Mouse (Mus musculus) hindbrain, embryonic 13.5 days (tissue): ENCODE results near the gene Slc12a8. TPM values are rescaled to one million over a fixed set of nuclear protein-coding genes. Genes with fewer than 3 reads are reported as not detected.

Experiments used
- ATAC-seq: fragments of 200-750 bp; cut with Nextera tagmentation; 2 replicates; pipeline ENCODE4 v1.8.0; 2017; ENCODE audit warnings: moderate TSS enrichment; ENCODE audit not compliant: low FRiP score
- H3K27ac ChIP-seq: fragments of 300-500 bp; sonication (generic); 2 replicates; pipeline ENCODE4 v1.5.1; 2015; ENCODE audit warnings: inconsistent platforms, mild to moderate bottlenecking, moderate library complexity
- H3K27me3 ChIP-seq: fragments of 300-500 bp; sonication (generic); 2 replicates; pipeline ENCODE4 v1.6.1; 2015; ENCODE audit warnings: mild to moderate bottlenecking, inconsistent platforms
- H3K36me3 ChIP-seq: fragments of 300-500 bp; sonication (generic); 2 replicates; pipeline ENCODE4 v1.6.1; 2015; ENCODE audit warnings: mild to moderate bottlenecking, inconsistent platforms
- H3K4me1 ChIP-seq: fragments of 300-500 bp; sonication (generic); replicated peaks from 2 replicates; pipeline ENCODE4 v1.6.1; 2015; ENCODE audit warnings: inconsistent platforms
- H3K4me2 ChIP-seq: fragments of 300-500 bp; sonication (generic); 2 replicates; pipeline ENCODE4 v1.6.1; 2015; ENCODE audit warnings: inconsistent platforms, mild to moderate bottlenecking, moderate library complexity
- H3K4me3 ChIP-seq: fragments of 300-500 bp; sonication (generic); 2 replicates; pipeline ENCODE4 v1.5.1; 2015; ENCODE audit warnings: mild to moderate bottlenecking, inconsistent platforms
- H3K9ac ChIP-seq: fragments of 300-500 bp; sonication (generic); 2 replicates; pipeline ENCODE4 v1.6.1; 2015; ENCODE audit warnings: mild to moderate bottlenecking, inconsistent platforms
- H3K9me3 ChIP-seq: fragments of 300-500 bp; sonication (generic); 2 replicates; pipeline ENCODE4 v1.6.1; 2016; ENCODE audit warnings: inconsistent platforms
- WGBS: fragments of 180-500 bp; shearing (Covaris S2); methylation state at CpG from one replicate; pipeline ENCODE4 v1.1.7; 2015; 5-methylcytosine and 5-hydroxymethylcytosine counted together
- polyA plus RNA-seq: library from polyadenylated mRNA; unstranded; fragments of >200 nt; fragmentation: Nextera tagmentation; extraction: Ambion mirVana; gene quantifications from 2 replicates; pipeline ENCODE4 v1.2.1, GENCODE M21; 2015

The Slc12a8 gene
- polyA plus RNA-seq, 1 experiment from 2014 or later, result 0.62 TPM

DNA sequence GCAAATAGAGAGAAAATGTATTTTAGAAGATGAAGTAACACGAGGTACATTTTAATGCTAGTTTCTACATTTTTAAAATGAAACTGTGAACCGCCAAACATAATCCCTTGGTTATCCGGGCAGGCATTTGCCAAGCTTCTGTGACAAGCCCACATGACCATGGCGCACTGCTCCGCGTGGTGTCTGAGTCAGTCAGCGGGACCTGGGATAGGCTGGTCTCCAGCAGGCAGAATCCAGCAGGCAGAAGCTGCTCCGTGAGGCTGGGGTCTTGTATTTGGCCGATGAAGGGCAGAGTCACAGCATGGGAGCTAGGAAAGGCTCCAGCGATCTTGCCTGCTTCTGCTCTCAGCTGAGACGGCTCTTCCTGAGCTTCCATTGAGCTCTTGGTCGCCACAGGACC lies 41.0 kb downstream of the Slc12a8 start:
- H3K36me3 ChIP-seq, result no peaks in the 10 kb centered on the region
- WGBS, result 80% methylated on average over 12 of the region's 12 CpGs
- H3K4me1 ChIP-seq, result peaks cover 25% of the 10 kb centered on the region
- no peak overlapping the region for H3K4me2 ChIP-seq
- no peak overlapping the region for H3K27ac ChIP-seq
- H3K27me3 ChIP-seq, result no peaks in the 10 kb centered on the region
- H3K9me3 ChIP-seq, result no peaks in the 10 kb centered on the region
- no peak overlapping the region for H3K9ac ChIP-seq
- H3K4me3 ChIP-seq, result no peak overlapping the region
- ATAC-seq, result no peak

GRCm38 (mm10) chr16:33560281-33560680 lies 43.2 kb downstream of the Slc12a8 start:
- no peak overlapping the region for H3K9ac ChIP-seq
- no peak overlapping the region for H3K27ac ChIP-seq
- 3% methylated on average over 6 of the region's 6 CpGs for WGBS
- peak; percentile 82 for ATAC-seq
- H3K27me3 ChIP-seq, result no peaks in the 10 kb centered on the region
- H3K36me3 ChIP-seq, result no peaks in the 10 kb centered on the region
- no peak overlapping the region for H3K4me3 ChIP-seq
- H3K4me1 ChIP-seq, result peaks cover 12% of the 10 kb centered on the region
- no peaks in the 10 kb centered on the region for H3K9me3 ChIP-seq
- H3K4me2 ChIP-seq, result no peak overlapping the region

- WGBS, result 81% methylated on average over 12 of the region's 12 CpGs
- no peak overlapping the region for H3K4me2 ChIP-seq
- H3K27ac ChIP-seq, result no peak overlapping the region
- no peaks in the 10 kb centered on the region for H3K27me3 ChIP-seq
- H3K9ac ChIP-seq, result no peak overlapping the region
- H3K4me3 ChIP-seq, result no peak overlapping the region
- H3K9me3 ChIP-seq, result no peaks in the 10 kb centered on the region
- ATAC-seq, result no peak
- peaks cover 11% of the 10 kb centered on the region for H3K4me1 ChIP-seq
- H3K36me3 ChIP-seq, result no peaks in the 10 kb centered on the region
Measured at GRCm38 (mm10) chr16:33561308-33562009, 44.3 kb downstream of the Slc12a8 start.

DNA sequence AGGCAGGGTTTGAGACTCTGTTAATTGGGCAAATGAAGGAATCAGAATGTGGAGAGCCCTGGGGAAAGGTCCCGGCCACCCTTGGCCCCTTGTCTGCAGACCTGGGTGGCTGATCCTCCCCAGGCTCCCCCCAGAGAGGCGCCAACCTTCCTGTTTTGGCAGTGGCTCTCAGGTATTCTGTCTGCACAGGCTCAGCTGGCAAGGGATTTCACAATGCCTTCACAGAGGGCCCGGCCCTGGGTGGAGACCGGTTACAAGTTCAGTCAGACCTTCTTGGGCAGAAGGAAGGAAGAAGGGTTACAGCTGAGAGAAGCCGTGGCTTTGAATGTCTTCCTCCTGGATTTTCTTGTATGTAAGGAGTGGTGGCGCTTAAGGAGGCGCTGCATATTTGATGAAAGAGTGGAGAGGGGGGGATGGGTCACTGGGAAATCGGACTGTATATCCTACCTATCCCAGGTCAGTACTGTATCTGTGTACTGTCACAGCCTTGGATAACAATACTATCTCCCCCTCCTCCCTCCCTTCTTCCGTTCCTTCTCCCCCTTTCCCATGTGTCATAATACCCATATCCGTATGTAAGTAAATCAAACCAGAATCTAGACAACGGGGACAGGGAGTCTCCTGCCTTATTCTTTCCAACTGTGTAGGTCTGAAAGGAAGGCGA lies 45.9 kb downstream of the Slc12a8 start:
- WGBS, result 78% methylated on average over 12 of the region's 12 CpGs
- H3K4me1 ChIP-seq, result peaks cover 14% of the 10 kb centered on the region
- no peak overlapping the region for H3K9ac ChIP-seq
- H3K27ac ChIP-seq, result no peak overlapping the region
- H3K27me3 ChIP-seq, result no peaks in the 10 kb centered on the region
- H3K36me3 ChIP-seq, result no peaks in the 10 kb centered on the region
- no peak overlapping the region for H3K4me2 ChIP-seq
- no peaks in the 10 kb centered on the region for H3K9me3 ChIP-seq
- no peak for ATAC-seq
- H3K4me3 ChIP-seq, result no peak overlapping the region

DNA sequence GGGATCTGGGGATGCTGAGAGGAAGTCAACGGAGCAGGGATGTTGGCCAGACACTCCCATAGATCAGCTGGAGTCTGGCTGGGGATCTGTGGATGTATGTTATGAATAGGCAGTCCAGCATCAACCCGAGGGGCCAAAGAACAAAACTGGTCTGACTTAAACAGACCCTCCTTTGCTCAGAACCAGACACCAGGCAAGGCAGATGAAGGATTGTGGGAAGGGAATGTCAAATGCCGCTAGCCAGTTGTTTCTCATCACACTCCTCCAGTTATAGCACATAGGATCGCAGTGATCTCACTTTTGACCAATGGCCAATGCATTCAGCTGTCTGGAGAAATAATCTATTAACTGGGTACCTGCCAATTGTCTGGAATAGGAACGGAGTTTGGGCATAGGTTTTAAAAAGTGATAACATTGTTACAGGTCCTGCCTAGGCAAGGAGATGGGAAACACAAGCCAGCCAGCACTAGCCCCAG lies 46.4 kb downstream of the Slc12a8 start:
- Histone ChIP-seq H3K27ac (no peak overlapping the region), H3K9ac (no peak overlapping the region), H3K4me1 (peaks cover 14% of the 10 kb centered on the region), H3K27me3 (no peaks in the 10 kb centered on the region), H3K36me3 (no peaks in the 10 kb centered on the region), H3K9me3 (no peaks in the 10 kb centered on the region), H3K4me2 (no peak overlapping the region), H3K4me3 (no peak overlapping the region)
- no peak for ATAC-seq
- WGBS, result 76% methylated on average over 5 of the region's 5 CpGs

DNA sequence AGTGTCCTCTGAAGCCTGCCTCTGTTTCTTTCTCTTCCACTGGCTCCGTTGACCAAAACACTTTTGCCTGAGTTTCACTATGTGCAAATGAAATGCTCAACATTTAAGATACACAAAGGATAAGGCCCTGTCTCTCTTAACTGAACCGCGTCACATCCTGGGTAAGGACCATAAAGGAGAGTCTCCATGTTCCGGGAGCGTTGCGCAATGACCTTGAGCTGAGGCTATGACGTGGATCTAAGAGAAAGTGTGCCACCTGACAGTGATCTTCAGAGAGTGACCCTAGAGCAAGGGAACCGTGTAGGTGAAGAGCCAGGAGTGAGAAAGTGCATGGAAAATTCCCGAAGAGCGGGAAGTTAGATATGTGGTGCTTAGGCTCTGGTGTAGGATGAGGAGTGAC lies 49.3 kb downstream of the Slc12a8 start:
- no peaks in the 10 kb centered on the region for H3K27me3 ChIP-seq
- H3K36me3 ChIP-seq, result no peaks in the 10 kb centered on the region
- H3K4me2 ChIP-seq, result no peak overlapping the region
- no peak overlapping the region for H3K4me3 ChIP-seq
- ATAC-seq, result no peak
- WGBS, result 93% methylated on average over 10 of the region's 10 CpGs
- no peaks in the 10 kb centered on the region for H3K9me3 ChIP-seq
- no peak overlapping the region for H3K9ac ChIP-seq
- H3K27ac ChIP-seq, result no peak overlapping the region
- H3K4me1 ChIP-seq, result peaks cover 6% of the 10 kb centered on the region

GRCm38 (mm10) chr16:33567736-33568135 lies 50.6 kb downstream of the Slc12a8 start:
- Histone ChIP-seq H3K27me3 (no peaks in the 10 kb centered on the region), H3K9me3 (no peaks in the 10 kb centered on the region), H3K4me1 (peaks cover 6% of the 10 kb centered on the region), H3K9ac (no peak overlapping the region), H3K4me3 (no peak overlapping the region), H3K4me2 (no peak overlapping the region), H3K36me3 (no peaks in the 10 kb centered on the region), H3K27ac (no peak overlapping the region)
- 56% methylated on average over 4 of the region's 4 CpGs for WGBS
- ATAC-seq, result no peak

GRCm38 (mm10) chr16:33568269-33569016 lies 51.3 kb downstream of the Slc12a8 start:
- Histone ChIP-seq H3K4me1 (0 out of 2 replicates have a peak, but pooled peaks cover 3% of the 10 kb centered on the region), H3K9me3 (no peaks in the 10 kb centered on the region), H3K36me3 (no peaks in the 10 kb centered on the region), H3K27ac (no peak overlapping the region), H3K4me3 (no peak overlapping the region), H3K9ac (no peak overlapping the region), H3K27me3 (no peaks in the 10 kb centered on the region), H3K4me2 (no peak overlapping the region)
- no peak for ATAC-seq
- WGBS, result 80% methylated on average over 9 of the region's 12 CpGs

GRCm38 (mm10) chr16:33572646-33573045 lies 55.5 kb downstream of the Slc12a8 start:
- H3K9me3 ChIP-seq, result no peaks in the 10 kb centered on the region
- H3K27ac ChIP-seq, result no peak overlapping the region
- H3K4me3 ChIP-seq, result no peak overlapping the region
- H3K4me1 ChIP-seq, result 0 out of 2 replicates have a peak, but pooled peaks cover 2% of the 10 kb centered on the region
- H3K9ac ChIP-seq, result no peak overlapping the region
- no peaks in the 10 kb centered on the region for H3K36me3 ChIP-seq
- H3K4me2 ChIP-seq, result no peak overlapping the region
- H3K27me3 ChIP-seq, result no peaks in the 10 kb centered on the region
- 82% methylated on average over 6 of the region's 6 CpGs for WGBS
- no peak for ATAC-seq

- H3K4me2 ChIP-seq, result no peak overlapping the region
- no peak overlapping the region for H3K9ac ChIP-seq
- no peaks in the 10 kb centered on the region for H3K27me3 ChIP-seq
- no peak overlapping the region for H3K27ac ChIP-seq
- no peaks in the 10 kb centered on the region for H3K9me3 ChIP-seq
- no peak for ATAC-seq
- 83% methylated on average over 7 of the region's 7 CpGs for WGBS
- no peak overlapping the region for H3K4me3 ChIP-seq
- H3K36me3 ChIP-seq, result no peaks in the 10 kb centered on the region
- H3K4me1 ChIP-seq, result no peaks in the 10 kb centered on the region
Measured at GRCm38 (mm10) chr16:33573703-33574102, 56.6 kb downstream of the Slc12a8 start.

DNA sequence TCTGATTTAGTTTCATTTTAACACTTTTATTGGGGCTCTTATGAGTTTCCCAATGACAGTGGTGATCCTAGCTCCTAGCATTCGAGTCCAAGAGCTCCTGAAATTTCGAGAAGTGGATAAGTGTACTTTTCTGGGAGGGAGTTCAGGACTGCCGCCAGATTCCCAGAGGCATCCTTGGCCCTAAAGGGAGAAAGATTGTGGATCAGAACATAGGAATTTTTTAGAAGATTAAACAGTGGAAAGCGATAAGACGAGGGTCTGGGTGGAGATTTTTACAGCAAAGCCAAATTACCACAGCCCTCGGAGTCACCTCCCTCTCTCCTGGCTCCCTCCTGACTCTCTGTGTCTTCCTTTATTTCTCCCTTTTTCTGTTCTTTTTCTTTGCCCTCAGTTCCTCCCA lies 58.6 kb downstream of the Slc12a8 start:
- Histone ChIP-seq H3K27ac (no peak overlapping the region), H3K9ac (no peak overlapping the region), H3K9me3 (no peaks in the 10 kb centered on the region), H3K4me3 (no peak overlapping the region), H3K36me3 (no peaks in the 10 kb centered on the region), H3K4me1 (peaks cover 7% of the 10 kb centered on the region), H3K4me2 (no peak overlapping the region), H3K27me3 (no peaks in the 10 kb centered on the region)
- ATAC-seq, result no peak
- WGBS, result 89% methylated on average over 6 of the region's 6 CpGs
